Mouse (Mus musculus) embryonic facial prominence, embryonic 12.5 days (tissue): ENCODE results near the gene Bid. TPM values are rescaled to one million over a fixed set of nuclear protein-coding genes. Genes with fewer than 3 reads are reported as not detected.
A peak's percentile ranks its signal among the peaks of the same experiment; 100 is the strongest.

Experiments
- ATAC-seq: fragments of 200-750 bp; cut with Nextera tagmentation; 2 replicates; pipeline ENCODE4 v1.8.0; 2017; ENCODE audit not compliant: insufficient number of reproducible peaks, insufficient read depth, low FRiP score, low TSS enrichment
- H3K27ac ChIP-seq: fragments of 300-500 bp; sonication (generic); 2 replicates; pipeline ENCODE4 v1.5.1; 2016; ENCODE audit warnings: mild to moderate bottlenecking
- H3K27me3 ChIP-seq: fragments of 300-500 bp; sonication (generic); 2 replicates; pipeline ENCODE4 v1.6.1; 2016; ENCODE audit warnings: mild to moderate bottlenecking, moderate library complexity
- H3K36me3 ChIP-seq: fragments of 300-500 bp; sonication (generic); 2 replicates; pipeline ENCODE4 v1.6.1; 2016; ENCODE audit warnings: mild to moderate bottlenecking
- H3K4me1 ChIP-seq: fragments of 300-500 bp; sonication (generic); 2 replicates; pipeline ENCODE4 v1.6.1; 2016
- H3K4me2 ChIP-seq: fragments of 300-500 bp; sonication (generic); replicated peaks from 2 replicates; pipeline ENCODE4 v1.6.1; 2016; ENCODE audit warnings: mild to moderate bottlenecking, moderate library complexity
- H3K4me3 ChIP-seq: fragments of 300-500 bp; sonication (generic); 2 replicates; pipeline ENCODE4 v1.5.1; 2016; ENCODE audit warnings: mild to moderate bottlenecking
- H3K9ac ChIP-seq: fragments of 300-500 bp; sonication (generic); 2 replicates; pipeline ENCODE4 v1.6.1; 2016; ENCODE audit warnings: mild to moderate bottlenecking, moderate library complexity
- H3K9me3 ChIP-seq: fragments of 300-500 bp; sonication (generic); 2 replicates; pipeline ENCODE4 v1.6.1; 2016; ENCODE audit warnings: mild to moderate bottlenecking, moderate library complexity
- WGBS: fragments of 180-500 bp; shearing (Covaris S2); methylation state at CpG from one replicate; pipeline ENCODE4 v1.1.7; 2016; 5-methylcytosine and 5-hydroxymethylcytosine counted together
- polyA plus RNA-seq: library from polyadenylated mRNA; unstranded; fragments of >200 nt; fragmentation: Nextera tagmentation; extraction: Ambion mirVana; gene quantifications from 2 replicates; pipeline ENCODE4 v1.2.1, GENCODE M21; 2016

The Bid gene
- polyA plus RNA-seq, result 17.7 and 19.1 TPM in 2 replicates

DNA sequence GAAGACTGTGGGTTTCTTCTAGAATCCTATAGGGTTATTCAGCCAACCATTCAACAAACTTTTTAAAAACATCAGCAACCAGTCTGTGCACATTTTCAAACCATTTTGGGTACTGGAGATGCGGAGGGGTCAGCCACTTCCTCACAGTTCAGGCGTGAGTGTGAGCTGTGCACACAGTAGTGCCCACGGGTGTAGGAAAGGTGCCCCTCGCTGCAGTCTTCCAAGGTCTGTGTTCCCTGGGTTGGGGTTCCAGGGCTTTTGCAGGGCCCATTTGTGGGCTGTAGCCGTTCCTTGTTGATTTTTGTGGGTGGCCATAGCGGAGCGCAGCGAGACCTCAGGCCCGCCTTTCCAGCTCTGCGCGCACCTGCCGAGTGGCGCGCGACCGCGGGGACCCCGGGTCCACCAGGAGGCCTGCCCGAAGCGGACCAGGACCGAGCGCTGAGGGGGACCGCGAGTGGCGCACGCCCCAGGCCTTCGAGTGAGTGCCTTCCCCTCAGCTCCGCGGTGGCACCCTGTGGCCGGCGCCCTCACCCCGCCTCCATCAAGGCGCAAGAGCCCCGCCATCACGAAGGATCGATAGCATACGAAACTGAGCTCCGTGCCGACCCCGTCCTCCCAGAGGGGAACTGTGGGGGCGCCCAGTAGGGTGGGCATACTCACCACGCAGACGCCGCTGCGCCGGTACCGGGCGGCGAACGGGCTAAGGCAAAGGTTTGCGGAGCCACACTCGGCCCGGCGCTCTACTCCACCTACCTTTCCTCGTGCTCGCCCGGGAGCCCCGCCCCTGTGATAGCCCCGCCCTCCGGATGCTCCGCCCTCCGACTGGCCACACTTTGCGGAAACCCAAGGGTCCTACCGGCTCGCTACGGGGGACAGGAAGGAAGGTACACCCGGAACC, at the start of gene Bid:
TSS of gene Bid (minus strand) at position 780 of the 898 bp plus-strand sequence.
- Histone ChIP-seq H3K4me2 (peak within 1 kb of the TSS; percentile 98), H3K4me3 (peak within 1 kb of the TSS; percentile 69), H3K27me3 (peaks cover 8% of the 10 kb centered on the region; the same call in 1 of the 2 replicates), H3K36me3 (no peaks in the 10 kb centered on the region), H3K4me1 (no peaks in the 10 kb centered on the region; the same call in 1 of the 2 replicates), H3K9ac (peak within 1 kb of the TSS; percentile 59), H3K27ac (no peak within 1 kb of the TSS), H3K9me3 (no peaks in the 10 kb centered on the region)
- peak; percentile 86 for ATAC-seq
- under 1% methylated on average over 67 of the region's 67 CpGs for WGBS

DNA sequence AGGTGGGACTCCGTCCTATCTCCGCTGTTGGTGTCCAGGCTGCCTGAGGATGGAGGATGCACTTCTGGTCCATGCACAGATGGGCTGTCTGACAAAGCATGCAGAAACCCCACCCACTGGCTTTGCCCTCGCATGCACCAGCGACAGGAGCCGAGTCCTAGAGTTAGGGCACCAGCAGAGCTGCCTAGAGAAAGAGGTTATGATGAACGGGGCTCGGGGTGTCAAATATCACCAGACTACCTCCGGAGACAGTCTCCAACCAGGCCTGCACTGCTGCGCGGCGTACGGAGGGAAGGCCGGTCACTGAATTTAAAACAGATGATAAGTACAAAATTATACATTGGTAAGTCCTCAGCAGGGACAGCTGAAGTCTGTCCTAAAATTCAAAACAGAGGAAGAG, 49.2 kb upstream of the Bid start:
- Histone ChIP-seq H3K27me3 (no peaks in the 10 kb centered on the region), H3K4me1 (peaks cover 9% of the 10 kb centered on the region), H3K4me3 (no peak overlapping the region), H3K9me3 (no peaks in the 10 kb centered on the region), H3K4me2 (no peak overlapping the region), H3K27ac (peak overlapping the region; percentile 50; the same call in 1 of the 2 replicates), H3K9ac (no peak overlapping the region), H3K36me3 (peaks cover 20% of the 10 kb centered on the region; the same call in 1 of the 2 replicates)
- 25% methylated on average over 13 of the region's 13 CpGs for WGBS
- ATAC-seq, result peak; percentile 58

DNA sequence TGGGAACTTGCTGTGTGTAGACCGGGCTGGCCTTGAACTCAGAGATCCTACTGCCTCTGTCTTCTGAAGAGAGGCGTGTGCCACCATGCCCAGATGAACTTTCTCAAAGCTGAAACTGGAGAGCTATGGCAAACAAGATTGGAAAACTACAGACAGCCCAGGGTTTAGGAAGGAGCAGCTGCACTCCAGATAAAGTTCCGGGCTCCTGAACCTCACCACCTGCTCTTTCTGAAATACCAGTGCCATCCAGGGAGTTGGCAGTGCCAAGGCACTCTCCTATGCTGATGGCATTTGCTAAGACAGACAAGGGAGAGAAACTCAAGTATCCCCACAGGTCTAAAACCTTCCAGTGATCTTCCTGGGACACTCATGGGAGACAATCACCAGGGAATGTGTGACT, 47.5 kb upstream of the Bid start:
- Histone ChIP-seq H3K27me3 (no peaks in the 10 kb centered on the region), H3K9me3 (no peaks in the 10 kb centered on the region), H3K27ac (no peak overlapping the region), H3K4me1 (peaks cover 9% of the 10 kb centered on the region), H3K4me3 (no peak overlapping the region), H3K9ac (no peak overlapping the region), H3K36me3 (peaks cover 16% of the 10 kb centered on the region), H3K4me2 (no peak overlapping the region)
- WGBS, result 89% methylated on average over 3 of the region's 3 CpGs
- no peak for ATAC-seq

DNA sequence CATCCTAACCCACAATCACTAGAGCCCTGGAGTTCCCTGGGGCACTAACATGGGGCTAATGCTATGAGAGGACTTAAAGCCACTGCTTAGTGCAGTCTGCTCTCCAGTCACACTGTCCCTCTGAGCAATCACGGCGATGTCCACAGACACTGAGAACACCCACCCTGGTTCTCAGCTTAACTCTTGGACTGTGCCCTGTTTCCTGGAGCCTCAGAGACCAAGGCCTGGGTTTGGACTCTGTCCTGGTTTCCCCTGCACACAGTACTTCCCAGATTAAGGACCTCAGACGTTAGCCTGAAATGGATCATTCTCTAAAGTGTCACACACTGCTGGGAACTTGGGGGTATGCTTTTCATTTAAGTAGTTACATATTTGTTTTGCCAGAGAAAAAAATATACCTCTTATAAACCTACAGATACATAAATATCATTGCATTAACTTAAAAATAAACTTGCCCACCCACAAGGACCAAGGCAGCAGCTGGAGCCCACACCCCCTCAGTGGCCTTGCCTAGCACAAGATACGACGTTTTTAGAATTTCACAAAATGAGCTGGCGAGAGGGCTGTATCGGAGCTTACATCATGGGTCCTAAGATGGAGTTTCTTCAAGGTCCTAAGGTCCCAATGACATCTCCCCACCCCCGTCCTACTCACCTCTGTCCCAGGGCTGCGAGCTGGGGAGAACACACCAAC, 43.8 kb upstream of the Bid start:
- Histone ChIP-seq H3K36me3 (peaks cover 39% of the 10 kb centered on the region), H3K4me1 (peaks cover 5% of the 10 kb centered on the region)
- 83% methylated on average over 9 of the region's 9 CpGs for WGBS

DNA sequence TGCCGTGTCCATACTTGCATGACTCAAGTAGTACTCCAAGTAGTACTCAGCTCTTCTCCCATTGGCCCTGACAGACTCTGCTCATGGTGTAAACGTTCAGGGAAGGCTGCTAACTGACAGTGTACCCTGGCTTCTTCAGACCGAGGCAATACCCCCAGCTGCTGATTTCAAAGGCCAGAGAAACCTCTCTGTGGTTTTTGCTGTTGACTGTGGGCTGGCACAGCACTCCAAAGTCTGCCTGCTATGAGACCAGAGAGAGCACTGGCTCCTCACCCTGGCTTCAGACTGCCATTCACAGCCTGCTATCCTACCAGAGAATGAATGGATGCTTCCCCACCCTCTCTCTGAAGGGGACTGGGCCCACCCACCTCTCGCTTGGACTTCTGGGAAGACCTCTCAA, 40.7 kb upstream of the Bid start:
- Histone ChIP-seq H3K4me1 (no peaks in the 10 kb centered on the region), H3K9ac (no peak overlapping the region), H3K9me3 (no peaks in the 10 kb centered on the region), H3K4me2 (no peak overlapping the region), H3K27me3 (no peaks in the 10 kb centered on the region), H3K4me3 (no peak overlapping the region), H3K36me3 (peaks cover 42% of the 10 kb centered on the region), H3K27ac (no peak overlapping the region)
- no peak for ATAC-seq
- WGBS, result 81% methylated on average over 4 of the region's 4 CpGs

More for the DNA sequence above, 43.8 kb upstream of the Bid start:
- ATAC-seq, result no peak
- H3K9ac ChIP-seq, result no peak overlapping the region
- no peaks in the 10 kb centered on the region for H3K27me3 ChIP-seq
- no peak overlapping the region for H3K27ac ChIP-seq
- no peaks in the 10 kb centered on the region for H3K9me3 ChIP-seq
- no peak overlapping the region for H3K4me2 ChIP-seq
- no peak overlapping the region for H3K4me3 ChIP-seq

DNA sequence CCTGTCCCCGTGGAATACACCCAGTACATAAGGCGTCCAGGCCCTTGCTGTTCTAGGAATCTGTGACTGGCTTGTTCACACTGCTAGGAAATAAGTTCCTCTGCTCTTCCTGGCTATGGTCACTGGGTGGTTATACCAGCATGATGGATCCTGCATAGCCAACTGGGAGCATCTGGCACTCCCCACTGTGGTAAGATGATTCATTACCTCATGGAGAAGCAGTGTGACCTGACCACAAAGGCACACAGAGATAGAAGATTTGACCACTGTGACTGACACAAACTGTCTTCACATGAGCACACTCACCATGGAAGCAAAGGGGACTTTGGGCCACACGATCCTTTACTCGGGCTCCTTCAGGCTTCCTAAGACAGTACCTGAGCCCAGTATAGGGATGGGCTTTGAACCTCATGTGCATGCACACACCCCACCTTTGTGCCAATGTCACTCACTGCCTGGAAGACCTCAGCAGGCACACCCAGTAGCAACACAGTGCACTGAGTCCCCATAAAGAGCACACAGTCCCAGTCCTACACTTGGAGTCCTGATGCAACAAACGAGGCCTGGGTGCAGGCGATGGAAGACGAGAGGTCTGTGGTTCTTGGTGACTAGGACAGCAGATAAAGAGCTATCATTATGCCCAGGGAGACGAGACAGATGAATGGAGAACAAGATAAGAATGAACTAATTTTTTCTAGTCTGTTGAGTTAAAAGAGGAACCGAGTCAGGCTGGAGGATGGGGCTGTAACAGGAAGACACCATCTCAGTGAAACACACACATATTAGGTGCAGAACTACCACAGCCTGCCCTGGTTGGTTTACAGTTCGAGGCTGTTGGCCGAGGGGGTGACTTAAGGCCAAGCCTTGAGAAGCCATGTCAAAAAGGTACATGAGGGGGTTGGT, 39.9 kb upstream of the Bid start:
- ATAC-seq, result no peak
- H3K36me3 ChIP-seq, result peaks cover 42% of the 10 kb centered on the region
- no peaks in the 10 kb centered on the region for H3K27me3 ChIP-seq
- H3K9me3 ChIP-seq, result no peaks in the 10 kb centered on the region
- 87% methylated on average over 11 of the region's 11 CpGs for WGBS
- H3K27ac ChIP-seq, result no peak overlapping the region
- no peaks in the 10 kb centered on the region for H3K4me1 ChIP-seq
- H3K9ac ChIP-seq, result no peak overlapping the region
- no peak overlapping the region for H3K4me3 ChIP-seq
- H3K4me2 ChIP-seq, result no peak overlapping the region

DNA sequence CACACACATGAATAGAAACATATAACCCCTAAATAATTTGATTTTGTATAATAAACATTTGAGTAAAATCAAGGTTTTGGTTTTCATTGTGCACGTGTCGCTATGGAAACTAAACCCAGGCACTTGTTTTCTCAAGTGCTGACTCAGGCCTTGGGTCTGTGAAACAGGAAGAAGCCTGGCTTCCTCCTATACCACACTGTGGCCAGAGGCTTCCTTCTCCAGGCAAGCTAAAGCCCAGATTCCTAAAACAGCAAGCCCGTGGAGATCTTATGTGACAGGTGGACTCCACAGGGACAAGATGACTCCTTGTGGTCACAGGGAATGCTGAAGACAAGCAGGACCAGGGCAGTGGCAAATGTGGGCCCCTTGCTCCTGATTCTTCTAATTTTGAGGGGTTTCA, 38.6 kb upstream of the Bid start:
- Histone ChIP-seq H3K4me3 (no peak overlapping the region), H3K9me3 (no peaks in the 10 kb centered on the region), H3K27ac (no peak overlapping the region), H3K9ac (no peak overlapping the region), H3K4me1 (no peaks in the 10 kb centered on the region), H3K4me2 (no peak overlapping the region), H3K27me3 (no peaks in the 10 kb centered on the region), H3K36me3 (peaks cover 43% of the 10 kb centered on the region)
- 82% methylated on average over 3 of the region's 3 CpGs for WGBS
- no peak for ATAC-seq

DNA sequence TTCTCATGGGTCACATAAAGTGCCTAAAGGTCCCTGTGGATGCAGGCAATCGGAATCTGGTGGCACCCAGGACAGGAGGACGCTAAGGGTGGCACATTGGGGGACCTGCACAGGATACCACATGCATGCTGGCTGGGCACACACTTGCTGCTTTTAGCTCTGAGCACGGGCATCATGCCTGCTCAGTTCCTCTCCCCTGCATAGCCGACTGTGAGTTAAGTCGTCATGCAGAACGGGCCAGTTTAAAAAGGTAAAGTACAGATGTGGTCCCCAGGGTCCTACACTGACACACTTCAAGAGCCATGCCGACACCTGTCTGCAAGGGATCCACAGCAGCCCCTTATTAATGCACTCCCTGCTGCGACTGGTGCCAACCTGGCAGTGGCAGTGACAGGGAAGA, 37.6 kb upstream of the Bid start:
- Histone ChIP-seq H3K9ac (no peak overlapping the region), H3K4me1 (no peaks in the 10 kb centered on the region), H3K27me3 (no peaks in the 10 kb centered on the region), H3K9me3 (no peaks in the 10 kb centered on the region), H3K4me2 (no peak overlapping the region), H3K4me3 (no peak overlapping the region), H3K27ac (no peak overlapping the region), H3K36me3 (peaks cover 45% of the 10 kb centered on the region)
- no peak for ATAC-seq
- WGBS, result 82% methylated on average over 8 of the region's 8 CpGs

DNA sequence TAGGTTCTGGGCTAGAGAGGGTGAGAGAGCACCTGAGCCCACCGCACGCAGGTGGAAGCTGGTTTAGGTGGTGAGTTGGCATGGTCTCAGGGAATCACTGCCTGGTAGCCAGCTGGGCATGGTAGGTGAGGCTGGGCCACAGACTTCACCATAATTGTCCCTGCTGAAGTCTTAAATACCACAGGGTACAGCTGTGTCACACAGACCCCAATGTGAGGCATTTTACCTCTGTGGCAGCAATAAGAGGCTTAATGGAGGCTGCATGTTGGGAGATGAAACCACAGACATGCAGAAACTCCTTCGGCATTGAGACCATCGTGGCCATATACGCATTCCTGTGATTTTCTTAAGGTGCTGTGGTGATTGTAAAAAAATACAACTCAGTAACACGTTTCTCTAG, 35.8 kb upstream of the Bid start:
- Histone ChIP-seq H3K4me1 (no peaks in the 10 kb centered on the region), H3K27me3 (no peaks in the 10 kb centered on the region), H3K4me3 (no peak overlapping the region), H3K36me3 (peaks cover 37% of the 10 kb centered on the region), H3K9ac (no peak overlapping the region), H3K9me3 (no peaks in the 10 kb centered on the region), H3K4me2 (no peak overlapping the region), H3K27ac (no peak overlapping the region)
- no peak for ATAC-seq
- 92% methylated on average over 6 of the region's 6 CpGs for WGBS

DNA sequence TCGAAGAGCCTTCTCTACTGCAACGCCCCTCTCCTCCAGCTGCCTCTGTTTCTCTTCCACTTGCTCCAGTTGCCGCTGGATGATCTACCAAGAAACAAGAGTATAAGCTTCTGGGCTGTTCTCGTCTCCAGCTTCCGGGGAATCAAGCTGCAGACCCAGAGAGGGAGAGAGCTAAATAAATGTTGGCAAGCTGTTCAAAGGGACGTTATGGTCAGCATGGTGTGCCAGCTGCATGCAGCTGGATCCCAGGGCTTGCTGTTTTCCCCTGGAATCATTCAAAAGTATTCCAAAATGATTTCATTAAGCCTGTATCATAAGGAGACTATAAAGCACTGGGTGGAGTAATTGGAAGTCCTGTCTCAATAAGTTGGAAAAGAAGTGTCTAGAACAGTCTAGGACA, 34.7 kb upstream of the Bid start:
- WGBS, result 88% methylated on average over 6 of the region's 6 CpGs
- no peaks in the 10 kb centered on the region for H3K9me3 ChIP-seq
- no peaks in the 10 kb centered on the region for H3K27me3 ChIP-seq
- no peak overlapping the region for H3K4me3 ChIP-seq
- H3K27ac ChIP-seq, result no peak overlapping the region
- H3K36me3 ChIP-seq, result peaks cover 34% of the 10 kb centered on the region
- no peak for ATAC-seq
- no peaks in the 10 kb centered on the region for H3K4me1 ChIP-seq
- H3K9ac ChIP-seq, result no peak overlapping the region
- H3K4me2 ChIP-seq, result no peak overlapping the region

DNA sequence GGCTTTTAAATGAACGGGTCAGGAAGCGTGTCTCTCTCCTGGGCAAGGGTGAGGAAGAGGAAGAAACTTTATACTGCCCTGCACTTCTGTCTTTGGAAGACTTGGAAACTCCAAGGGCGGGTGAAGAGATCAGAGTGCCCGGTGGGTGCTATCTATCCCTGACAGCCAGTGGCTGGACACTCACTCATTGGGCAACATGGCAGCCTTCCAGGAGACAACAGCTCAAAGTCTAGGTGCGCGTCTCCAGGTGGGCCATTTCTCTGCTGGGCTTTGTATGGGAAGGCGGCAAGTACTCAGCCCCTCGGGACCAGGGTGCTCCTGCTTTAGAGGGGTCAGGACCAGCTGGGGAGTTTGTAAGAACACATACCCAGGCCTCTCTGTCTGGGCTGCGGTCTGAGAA, 28.9 kb upstream of the Bid start:
- Histone ChIP-seq H3K27me3 (no peaks in the 10 kb centered on the region), H3K4me3 (no peak overlapping the region), H3K9ac (no peak overlapping the region), H3K36me3 (peaks cover 23% of the 10 kb centered on the region), H3K27ac (no peak overlapping the region), H3K9me3 (no peaks in the 10 kb centered on the region), H3K4me2 (no peak overlapping the region), H3K4me1 (no peaks in the 10 kb centered on the region)
- 93% methylated on average over 9 of the region's 9 CpGs for WGBS
- no peak for ATAC-seq
